Comparison of ENCODE assay signal across 9 mouse cellular contexts in the genomic region with DNA sequence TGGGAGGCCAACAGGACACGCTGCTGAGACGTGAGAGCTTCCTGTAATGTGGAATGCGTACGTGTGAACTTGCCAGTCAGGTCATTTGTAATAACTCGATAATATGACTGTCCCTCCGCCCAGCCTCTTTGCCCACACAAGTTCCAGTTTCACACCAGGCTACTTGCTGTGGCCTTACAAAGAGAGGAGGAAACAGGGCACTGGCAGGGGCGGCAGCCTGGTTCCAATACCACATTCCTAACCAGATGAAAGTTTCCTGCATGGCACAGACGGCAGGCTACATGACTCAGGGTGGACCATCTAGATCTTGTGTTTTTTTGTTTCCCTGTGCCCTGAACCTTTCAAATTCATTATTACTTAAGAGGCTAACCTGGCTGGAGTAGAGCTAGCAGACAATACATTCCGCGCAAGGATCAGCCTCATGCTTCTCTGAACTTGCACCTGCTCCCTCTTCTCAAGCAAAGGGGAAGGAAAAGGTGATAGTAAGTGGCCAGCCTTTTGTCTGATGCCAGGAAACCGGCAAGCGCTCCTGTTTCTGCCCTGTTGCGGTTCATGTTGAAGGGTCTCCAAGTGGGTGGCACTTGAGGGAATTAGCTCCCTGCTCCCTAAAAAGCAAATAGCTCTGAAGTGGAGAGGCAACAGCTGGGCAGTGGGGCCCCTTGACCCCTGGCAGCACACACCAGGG.
A peak's percentile ranks its signal among the peaks of the same experiment; 100 is the strongest.
DNase-seq lines count a peak whose midpoint lies in the region; ATAC-seq and TF ChIP-seq lines count a peak whose summit lies in the region.
"Had no signal": no experiment of that assay in that cellular context is flagged by ENCODE, and none has a peak within 500 bp of the region (broad histone marks: within the 10 kb centered on the region; RNA-seq: fewer than 3 reads in every experiment).

No protein-coding gene starts in this region.

- H3K27ac ChIP-seq in forebrain, embryonic 12.5 days = 0 out of 2 replicates have a peak overlapping the region, but pooled peaks have one; percentile 2
- no peak overlapping the region for H3K27ac ChIP-seq in forebrain, postnatal 0 days (ENCODE audit: low read depth, low read length)
- H3K27ac ChIP-seq in lung, embryonic 15.5 days = peak overlapping the region; percentile 7
- H3K27ac ChIP-seq in forebrain, embryonic 16.5 days (ENCODE audit: low read length) = peak overlapping the region; percentile 27; the same call in 1 of the 2 replicates
- H3K27ac ChIP-seq in midbrain, embryonic 14.5 days (replicated peaks; ENCODE audit: low read depth, low read length) = no peak overlapping the region

- H3K9me3 ChIP-seq in forebrain, embryonic 12.5 days = no peaks in the 10 kb centered on the region
- H3K9me3 ChIP-seq in forebrain, postnatal 0 days (ENCODE audit: low read length) = no peaks in the 10 kb centered on the region
- H3K9me3 ChIP-seq in lung, embryonic 15.5 days = no peaks in the 10 kb centered on the region
- H3K9me3 ChIP-seq in forebrain, embryonic 16.5 days (ENCODE audit: control insufficient read depth, low read length) = no peaks in the 10 kb centered on the region
- H3K9me3 ChIP-seq in midbrain, embryonic 14.5 days (ENCODE audit: control insufficient read depth, low read length) = no peaks in the 10 kb centered on the region

- no peak for DNase-seq in forebrain, postnatal 0 days
- DNase-seq in lung, postnatal 10 days = no peak
- peak; percentile 10 for DNase-seq in midbrain, embryonic 14.5 days
- no peak for DNase-seq in frontal cortex, postnatal 10 days (ENCODE audit: low spot score in 2 of 2)
- DNase-seq: cerebellum, postnatal 25 days had no signal

- H3K4me1 ChIP-seq in forebrain, embryonic 12.5 days = peaks cover 20% of the 10 kb centered on the region
- 0 out of 2 replicates have a peak, but pooled peaks cover 5% of the 10 kb centered on the region for H3K4me1 ChIP-seq in forebrain, postnatal 0 days (ENCODE audit: insufficient read depth)
- peaks cover 39% of the 10 kb centered on the region for H3K4me1 ChIP-seq in lung, embryonic 15.5 days
- peaks cover 15% of the 10 kb centered on the region for H3K4me1 ChIP-seq in forebrain, embryonic 16.5 days (replicated peaks; ENCODE audit: control insufficient read depth, insufficient read depth, low read length)
- H3K4me1 ChIP-seq in midbrain, embryonic 14.5 days (ENCODE audit: control insufficient read depth, insufficient read depth, low read length) = peaks cover 11% of the 10 kb centered on the region; the same call in 1 of the 2 replicates

- TF ChIP-seq CTCF in forebrain, postnatal 0 days (IDR thresholded peaks at IDR 0.05; ENCODE audit: low read depth) = no peak

- ATAC-seq in forebrain, embryonic 12.5 days (ENCODE audit: low FRiP score) = no peak
- no peak for ATAC-seq in forebrain, postnatal 0 days
- ATAC-seq in lung, embryonic 15.5 days (ENCODE audit: borderline replicate concordance, extremely low read depth, low FRiP score, low TSS enrichment) = peak; percentile 23; the same call in 1 of the 2 replicates
- no peak for ATAC-seq in forebrain, embryonic 16.5 days
- no peak for ATAC-seq in midbrain, embryonic 14.5 days (ENCODE audit: low FRiP score, low TSS enrichment)
- ATAC-seq in CD4-positive, CD25-positive, alpha-beta regulatory T cell, adult 4 months = no peak

- WGBS in forebrain, embryonic 12.5 days = 59% methylated on average over 13 of the region's 13 CpGs
- 74% methylated on average over 13 of the region's 13 CpGs for WGBS in forebrain, postnatal 0 days
- 28% methylated on average over 13 of the region's 13 CpGs for WGBS in lung, embryonic 15.5 days
- 64% methylated on average over 13 of the region's 13 CpGs for WGBS in forebrain, embryonic 16.5 days
- 82% methylated on average over 13 of the region's 13 CpGs for WGBS in midbrain, embryonic 14.5 days

- H3K36me3 ChIP-seq in forebrain, embryonic 12.5 days (replicated peaks) = no peaks in the 10 kb centered on the region
- no peaks in the 10 kb centered on the region for H3K36me3 ChIP-seq in forebrain, postnatal 0 days (ENCODE audit: insufficient read depth)
- no peaks in the 10 kb centered on the region for H3K36me3 ChIP-seq in lung, embryonic 15.5 days
- no peaks in the 10 kb centered on the region for H3K36me3 ChIP-seq in forebrain, embryonic 16.5 days (ENCODE audit: control insufficient read depth, insufficient read depth)
- no peaks in the 10 kb centered on the region for H3K36me3 ChIP-seq in midbrain, embryonic 14.5 days (ENCODE audit: control insufficient read depth, insufficient read depth, low read length)

- 0 out of 2 replicates have a peak, but pooled peaks cover 2% of the 10 kb centered on the region for H3K27me3 ChIP-seq in forebrain, embryonic 12.5 days
- H3K27me3 ChIP-seq in forebrain, postnatal 0 days (ENCODE audit: insufficient read depth, low read length) = no peaks in the 10 kb centered on the region
- 0 out of 2 replicates have a peak, but pooled peaks cover 1% of the 10 kb centered on the region for H3K27me3 ChIP-seq in lung, embryonic 15.5 days
- no peaks in the 10 kb centered on the region for H3K27me3 ChIP-seq in forebrain, embryonic 16.5 days (replicated peaks; ENCODE audit: control insufficient read depth, insufficient read depth, low read length)
- no peaks in the 10 kb centered on the region for H3K27me3 ChIP-seq in midbrain, embryonic 14.5 days (ENCODE audit: control insufficient read depth, insufficient read depth, low read length)

- H3K9ac ChIP-seq in forebrain, embryonic 12.5 days = no peak overlapping the region
- H3K9ac ChIP-seq in forebrain, postnatal 0 days = no peak overlapping the region
- no peak overlapping the region for H3K9ac ChIP-seq in lung, embryonic 15.5 days
- H3K9ac ChIP-seq in forebrain, embryonic 16.5 days (replicated peaks; ENCODE audit: low read depth, low read length) = no peak overlapping the region
- H3K9ac ChIP-seq in midbrain, embryonic 14.5 days (replicated peaks; ENCODE audit: low read length) = no peak overlapping the region

- no peak overlapping the region for H3K4me3 ChIP-seq in forebrain, embryonic 12.5 days (replicated peaks)
- no peak overlapping the region for H3K4me3 ChIP-seq in forebrain, postnatal 0 days (ENCODE audit: low read depth, low read length)
- H3K4me3 ChIP-seq in lung, embryonic 15.5 days = no peak overlapping the region
- H3K4me3 ChIP-seq in forebrain, embryonic 16.5 days (replicated peaks; ENCODE audit: low read length) = no peak overlapping the region
- no peak overlapping the region for H3K4me3 ChIP-seq in midbrain, embryonic 14.5 days (replicated peaks; ENCODE audit: low read depth, low read length)

- H3K4me2 ChIP-seq in forebrain, embryonic 12.5 days = no peak overlapping the region
- no peak overlapping the region for H3K4me2 ChIP-seq in forebrain, postnatal 0 days (ENCODE audit: low read depth)
- H3K4me2 ChIP-seq in lung, embryonic 15.5 days = 0 out of 2 replicates have a peak overlapping the region, but pooled peaks have one; percentile 11
- H3K4me2 ChIP-seq in forebrain, embryonic 16.5 days (ENCODE audit: low read length) = no peak overlapping the region
- H3K4me2 ChIP-seq in midbrain, embryonic 14.5 days (ENCODE audit: low read length) = no peak overlapping the region

Comparison
In these comparisons a context has a peak if more than half of its experiments do, and no peak if none do; other contexts are left out.
1. H3K27ac ChIP-seq: peak in forebrain, embryonic 12.5 days (single experiment), lung, embryonic 15.5 days (single experiment) and forebrain, embryonic 16.5 days (single experiment); none in forebrain, postnatal 0 days (single experiment) and midbrain, embryonic 14.5 days (single experiment).